Mouse (Mus musculus) liver, adult 10 weeks (tissue): ENCODE measurements around the gene Scgb1b17. TPM values are rescaled to one million over a fixed set of nuclear protein-coding genes. Genes with fewer than 3 reads are reported as not detected.

Experiments used
- polyA plus RNA-seq: library from polyadenylated mRNA; stranded (reverse); fragments of 350-450 nt; fragmentation: Illumina TruSeq; extraction: RNeasy Lipid Tissue Mini Kit (QIAGEN cat#74804); gene quantifications from one replicate; pipeline ENCODE4 v1.2.3, GENCODE M21; 2014; ENCODE audit warnings: low read depth, low replicate concordance

The Scgb1b17 gene
- polyA plus RNA-seq, result not detected

DNA sequence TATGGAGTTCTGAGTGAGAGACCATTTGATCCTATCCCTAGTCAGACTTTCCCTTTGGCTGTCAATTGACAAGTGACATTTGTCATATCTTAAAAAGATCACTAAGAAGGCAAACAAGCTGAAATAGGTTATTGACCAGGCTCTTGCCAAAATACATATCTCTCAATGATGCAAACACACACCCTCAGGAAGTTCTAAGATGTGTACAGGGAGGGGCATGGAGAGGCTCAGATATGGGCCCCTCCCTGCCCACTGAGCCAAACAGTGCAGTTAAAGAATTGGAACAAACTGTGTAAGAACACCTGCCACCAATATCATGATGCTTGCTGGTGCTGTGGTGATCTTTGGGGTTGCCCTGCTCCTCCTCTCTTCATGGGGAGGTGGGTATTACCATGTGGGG lies at the start of gene Scgb1b17:
Gene Scgb1b17 (plus strand): TSS at position 301 of the 400 bp plus-strand sequence.

DNA sequence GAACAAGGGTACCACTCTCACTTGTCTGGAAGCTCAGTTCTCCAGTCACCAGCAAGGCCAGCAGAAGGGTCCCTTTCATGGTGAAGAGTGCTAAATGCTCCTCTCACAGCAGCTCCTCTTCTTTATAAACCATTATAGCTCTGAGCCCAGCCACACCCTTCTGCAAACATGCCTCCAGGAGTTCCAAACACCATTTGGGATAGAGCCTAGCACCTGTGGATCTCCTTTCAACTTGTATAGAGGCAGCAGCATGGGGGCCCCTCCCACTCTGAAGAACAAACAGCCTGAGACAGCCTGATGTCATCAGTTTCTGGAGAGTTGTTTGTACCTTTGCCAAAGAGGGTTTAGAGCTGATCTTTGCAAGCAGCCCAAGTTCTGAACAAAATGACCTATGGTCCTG lies 6.8 kb upstream of the Scgb1b17 start, which contains the start of gene Scgb2b17:
Gene Scgb2b17 (minus strand): TSS at position 101 of the 400 bp plus-strand sequence.

Other genes starting within 250 kb of the Scgb1b17 start
- not detected for gene Scgb2b15, start 233.8 kb upstream of the Scgb1b17 start, polyA plus RNA-seq
- not detected for gene Scgb1b15, start 226.9 kb upstream of the Scgb1b17 start, polyA plus RNA-seq
- gene Scgb2b17, start 6.9 kb upstream of the Scgb1b17 start, polyA plus RNA-seq, result not detected
- not detected for gene Scgb2b18, start 110.4 kb downstream of the Scgb1b17 start, polyA plus RNA-seq
- not detected for gene Scgb1b18, start 122.1 kb downstream of the Scgb1b17 start, polyA plus RNA-seq
- gene Scgb2b19, start 216.9 kb downstream of the Scgb1b17 start, polyA plus RNA-seq, result not detected
- not detected for gene Scgb1b19, start 223.8 kb downstream of the Scgb1b17 start, polyA plus RNA-seq